Mouse (Mus musculus): ENCODE data around the gene Alox12. TPM values are rescaled to one million over a fixed set of nuclear protein-coding genes. Genes with fewer than 3 reads are reported as not detected.

Gene Alox12
- polyA plus RNA-seq, 1 experiment, result 1.4 TPM

DNA sequence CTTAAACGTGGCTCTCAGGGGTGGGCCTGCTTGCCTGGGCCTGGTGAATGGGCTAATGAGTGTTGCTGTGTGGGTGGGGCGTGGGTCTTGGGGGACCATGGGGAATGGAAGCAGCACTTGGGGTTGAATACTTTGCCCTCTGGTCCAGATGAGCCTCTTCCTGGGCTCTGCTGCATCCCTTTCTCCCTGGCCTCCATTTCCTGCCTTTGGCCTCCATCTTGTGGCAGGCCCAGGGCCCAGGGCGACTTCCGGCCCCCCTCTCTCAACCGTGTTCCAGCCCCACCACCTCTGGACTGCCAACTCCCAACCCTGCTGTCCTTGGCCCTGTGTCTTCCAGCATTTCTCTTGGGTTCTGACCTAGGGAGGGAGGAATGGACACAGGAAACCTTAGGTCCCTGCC lies 21.1 kb downstream of the Alox12 start:
- TF ChIP-seq CTCF (IDR thresholded peaks at IDR 0.05; ENCODE audit: low read depth, low read length) (no peak), POLR2A (IDR thresholded peaks at IDR 0.05; ENCODE audit: insufficient read depth, low read length) (no peak), EP300 (IDR thresholded peaks at IDR 0.05; ENCODE audit: insufficient read depth, low read depth, low read length) (no peak)
- H3K27me3 ChIP-seq (ENCODE audit: control insufficient read depth, insufficient read depth, low read length, poor library complexity, severe bottlenecking), result no peaks in the 10 kb centered on the region
- H3K36me3 ChIP-seq (ENCODE audit: control insufficient read depth, insufficient read depth, low read length, poor library complexity, severe bottlenecking), result peaks cover 15% of the 10 kb centered on the region
- H3K4me1 ChIP-seq (ENCODE audit: control insufficient read depth, insufficient read depth, low read length), result peaks cover 5% of the 10 kb centered on the region
- H3K4me3 ChIP-seq (ENCODE audit: low read depth, low read length), result no peak overlapping the region
- H3K9ac ChIP-seq (ENCODE audit: low read depth, poor library complexity, severe bottlenecking), result peak overlapping the region; percentile 86; the same call in 1 of the 2 replicates
- H3K9me3 ChIP-seq (replicated peaks; ENCODE audit: control insufficient read depth, insufficient read depth, low read length, poor library complexity, severe bottlenecking), result no peaks in the 10 kb centered on the region
- peak overlapping the region; percentile 27 for H3K27ac ChIP-seq (ENCODE audit: insufficient read depth, low read length)

DNA sequence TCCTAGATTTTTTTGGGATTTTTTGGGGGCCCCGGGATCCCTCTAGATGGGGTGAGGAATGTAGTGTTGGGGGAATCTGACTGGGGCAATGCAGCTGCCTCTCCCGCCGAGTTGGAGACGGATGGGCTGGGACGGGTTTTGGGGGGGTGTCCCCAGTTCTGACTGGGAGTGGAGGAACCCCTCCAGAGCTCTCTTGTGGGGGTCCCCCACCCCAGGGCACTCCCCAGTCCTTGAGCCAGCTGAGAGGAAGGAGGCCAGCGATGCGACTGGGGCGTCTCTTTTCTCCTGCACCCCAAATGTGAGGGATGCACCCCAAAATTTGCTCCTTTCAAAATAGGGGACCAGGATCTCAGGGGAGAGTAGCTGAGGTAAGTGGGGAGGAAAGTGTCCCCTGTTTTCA lies 22.1 kb downstream of the Alox12 start:
- Histone ChIP-seq H3K36me3 (ENCODE audit: control insufficient read depth, insufficient read depth, low read length, poor library complexity, severe bottlenecking) (peaks cover 15% of the 10 kb centered on the region), H3K9me3 (replicated peaks; ENCODE audit: control insufficient read depth, insufficient read depth, low read length, poor library complexity, severe bottlenecking) (no peaks in the 10 kb centered on the region), H3K4me1 (ENCODE audit: control insufficient read depth, insufficient read depth, low read length) (peaks cover 5% of the 10 kb centered on the region), H3K27ac (ENCODE audit: insufficient read depth, low read length) (no peak overlapping the region), H3K4me3 (ENCODE audit: low read depth, low read length) (peak overlapping the region; percentile 37; the same call in 1 of the 2 replicates), H3K27me3 (ENCODE audit: control insufficient read depth, insufficient read depth, low read length, poor library complexity, severe bottlenecking) (no peaks in the 10 kb centered on the region), H3K9ac (ENCODE audit: low read depth, poor library complexity, severe bottlenecking) (peak overlapping the region; percentile 86)
- TF ChIP-seq EP300 (IDR thresholded peaks at IDR 0.05; ENCODE audit: insufficient read depth, low read depth, low read length), result no peak
- no peak for TF ChIP-seq POLR2A (IDR thresholded peaks at IDR 0.05; ENCODE audit: insufficient read depth, low read length)
- TF ChIP-seq CTCF (IDR thresholded peaks at IDR 0.05; ENCODE audit: low read depth, low read length), result no peak

DNA sequence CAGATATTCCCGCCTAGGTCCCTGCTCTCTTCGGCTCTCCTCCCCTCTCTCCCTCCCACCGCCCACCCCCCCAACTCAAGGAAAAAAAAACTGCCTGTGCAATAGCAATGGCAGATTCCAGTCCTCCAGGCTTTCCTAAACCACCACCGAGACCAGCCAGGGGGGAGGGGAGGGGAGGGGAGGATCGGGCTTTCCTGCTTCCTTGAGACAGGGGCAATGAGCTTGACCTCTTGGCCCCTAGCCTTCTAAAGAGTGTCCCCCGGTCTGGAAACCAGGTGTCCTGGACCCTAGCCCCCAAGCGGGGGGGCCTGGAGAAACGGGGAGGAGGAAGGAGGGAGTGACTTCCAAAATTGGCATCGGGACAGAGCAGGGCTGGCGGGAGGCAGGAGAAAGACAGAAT lies 22.6 kb downstream of the Alox12 start:
- H3K4me3 ChIP-seq (ENCODE audit: low read depth, low read length), result peak overlapping the region; percentile 47
- H3K27ac ChIP-seq (ENCODE audit: insufficient read depth, low read length), result no peak overlapping the region; the same call in 1 of the 2 replicates
- H3K4me1 ChIP-seq (ENCODE audit: control insufficient read depth, insufficient read depth, low read length), result peaks cover 5% of the 10 kb centered on the region
- peak overlapping the region; percentile 86 for H3K9ac ChIP-seq (ENCODE audit: low read depth, poor library complexity, severe bottlenecking)
- no peak for TF ChIP-seq CTCF (IDR thresholded peaks at IDR 0.05; ENCODE audit: low read depth, low read length)
- TF ChIP-seq EP300 (IDR thresholded peaks at IDR 0.05; ENCODE audit: insufficient read depth, low read depth, low read length), result no peak
- TF ChIP-seq POLR2A (IDR thresholded peaks at IDR 0.05; ENCODE audit: insufficient read depth, low read length), result no peak
- H3K9me3 ChIP-seq (replicated peaks; ENCODE audit: control insufficient read depth, insufficient read depth, low read length, poor library complexity, severe bottlenecking), result no peaks in the 10 kb centered on the region
- peaks cover 15% of the 10 kb centered on the region for H3K36me3 ChIP-seq (ENCODE audit: control insufficient read depth, insufficient read depth, low read length, poor library complexity, severe bottlenecking)
- H3K27me3 ChIP-seq (ENCODE audit: control insufficient read depth, insufficient read depth, low read length, poor library complexity, severe bottlenecking), result no peaks in the 10 kb centered on the region

DNA sequence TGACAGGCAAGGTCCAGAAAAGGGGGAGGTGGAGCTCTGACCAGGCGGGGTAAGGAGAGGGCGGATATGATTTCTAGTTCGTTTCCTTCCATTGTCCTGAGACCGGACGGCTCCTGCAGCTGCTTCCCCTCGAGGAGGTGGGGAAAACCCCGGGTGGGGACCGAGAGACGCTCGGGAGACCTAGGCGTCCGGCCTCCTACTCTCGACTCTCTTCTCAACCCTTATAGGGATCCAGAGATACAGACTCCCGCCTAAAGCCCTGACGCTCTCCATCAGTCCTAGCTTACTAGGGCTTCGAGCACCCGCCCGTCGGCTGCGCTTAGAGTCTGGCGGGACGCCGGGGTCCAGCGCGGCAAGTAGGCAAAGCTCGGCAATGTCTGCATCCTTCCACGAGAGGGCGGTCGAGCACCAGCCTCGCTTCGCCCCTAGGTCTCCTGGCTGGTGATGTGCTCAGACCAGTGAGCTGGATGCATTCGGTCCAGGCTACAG lies 24.9 kb downstream of the Alox12 start:
- H3K9ac ChIP-seq (ENCODE audit: low read depth, poor library complexity, severe bottlenecking), result peak overlapping the region; percentile 38
- peaks cover 5% of the 10 kb centered on the region for H3K4me1 ChIP-seq (ENCODE audit: control insufficient read depth, insufficient read depth, low read length)
- H3K9me3 ChIP-seq (replicated peaks; ENCODE audit: control insufficient read depth, insufficient read depth, low read length, poor library complexity, severe bottlenecking), result no peaks in the 10 kb centered on the region
- TF ChIP-seq EP300 (IDR thresholded peaks at IDR 0.05; ENCODE audit: insufficient read depth, low read depth, low read length) (0 out of 2 replicates have a peak, but pooled peaks have one; percentile 21), POLR2A (IDR thresholded peaks at IDR 0.05; ENCODE audit: insufficient read depth, low read length) (no peak), CTCF (IDR thresholded peaks at IDR 0.05; ENCODE audit: low read depth, low read length) (peak; percentile 96)
- no peak overlapping the region for H3K27ac ChIP-seq (ENCODE audit: insufficient read depth, low read length)
- H3K4me3 ChIP-seq (ENCODE audit: low read depth, low read length), result peak overlapping the region; percentile 61
- H3K36me3 ChIP-seq (ENCODE audit: control insufficient read depth, insufficient read depth, low read length, poor library complexity, severe bottlenecking), result peaks cover 8% of the 10 kb centered on the region
- no peaks in the 10 kb centered on the region for H3K27me3 ChIP-seq (ENCODE audit: control insufficient read depth, insufficient read depth, low read length, poor library complexity, severe bottlenecking)

DNA sequence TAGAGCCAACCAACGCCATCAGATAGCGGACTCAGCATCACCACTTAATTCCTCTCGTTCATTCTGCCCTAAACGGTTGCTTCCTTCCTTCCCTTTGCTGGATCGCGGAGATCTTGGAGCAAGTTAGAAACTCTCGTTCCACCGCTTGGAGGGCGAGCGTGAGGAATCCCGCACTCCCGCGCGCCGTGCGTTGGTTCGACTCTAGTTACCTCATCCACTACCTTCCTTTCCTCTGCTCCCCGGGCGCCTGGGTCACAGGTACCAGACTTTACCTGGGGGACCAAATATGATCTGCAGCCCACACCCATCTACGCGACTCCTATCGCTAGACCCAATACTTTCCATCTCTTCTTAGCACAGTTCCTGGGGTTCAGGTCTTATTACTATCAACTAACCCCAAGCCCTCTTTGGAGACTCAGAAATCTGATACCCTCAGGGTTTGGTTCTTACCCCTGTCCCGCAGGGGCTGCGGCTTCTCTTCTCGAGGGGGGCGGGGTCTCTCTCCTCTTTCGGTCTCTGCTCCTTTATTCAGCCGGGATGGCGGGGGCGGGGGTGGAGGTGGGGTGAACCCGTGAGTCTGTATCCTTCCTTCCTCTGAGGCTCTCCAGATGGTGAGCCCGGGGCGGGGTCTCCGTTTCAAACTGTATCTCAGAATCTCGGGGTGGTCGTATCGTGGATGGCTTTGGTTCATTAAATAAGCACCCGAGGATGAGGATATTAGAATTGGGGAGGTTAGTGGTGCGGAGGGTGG lies 25.7 kb downstream of the Alox12 start, which contains the start of gene Bcl6b:
TSS of gene Bcl6b (minus strand) at position 539 of the 751 bp plus-strand sequence.
- Histone ChIP-seq H3K4me3 (ENCODE audit: low read depth, low read length) (peak within 1 kb of the TSS; percentile 81), H3K9ac (ENCODE audit: low read depth, poor library complexity, severe bottlenecking) (peak within 1 kb of the TSS; percentile 49), H3K36me3 (ENCODE audit: control insufficient read depth, insufficient read depth, low read length, poor library complexity, severe bottlenecking) (no peaks in the 10 kb centered on the region; the same call in 1 of the 2 replicates), H3K9me3 (replicated peaks; ENCODE audit: control insufficient read depth, insufficient read depth, low read length, poor library complexity, severe bottlenecking) (no peaks in the 10 kb centered on the region), H3K27ac (ENCODE audit: insufficient read depth, low read length) (0 out of 2 replicates have a peak within 1 kb of the TSS, but pooled peaks have one; percentile 38), H3K27me3 (ENCODE audit: control insufficient read depth, insufficient read depth, low read length, poor library complexity, severe bottlenecking) (no peaks in the 10 kb centered on the region), H3K4me1 (ENCODE audit: control insufficient read depth, insufficient read depth, low read length) (peaks cover 3% of the 10 kb centered on the region)
- TF ChIP-seq EP300 (IDR thresholded peaks at IDR 0.05; ENCODE audit: insufficient read depth, low read depth, low read length) (no peak), POLR2A (IDR thresholded peaks at IDR 0.05; ENCODE audit: insufficient read depth, low read length) (no peak), CTCF (IDR thresholded peaks at IDR 0.05; ENCODE audit: low read depth, low read length) (no peak)

DNA sequence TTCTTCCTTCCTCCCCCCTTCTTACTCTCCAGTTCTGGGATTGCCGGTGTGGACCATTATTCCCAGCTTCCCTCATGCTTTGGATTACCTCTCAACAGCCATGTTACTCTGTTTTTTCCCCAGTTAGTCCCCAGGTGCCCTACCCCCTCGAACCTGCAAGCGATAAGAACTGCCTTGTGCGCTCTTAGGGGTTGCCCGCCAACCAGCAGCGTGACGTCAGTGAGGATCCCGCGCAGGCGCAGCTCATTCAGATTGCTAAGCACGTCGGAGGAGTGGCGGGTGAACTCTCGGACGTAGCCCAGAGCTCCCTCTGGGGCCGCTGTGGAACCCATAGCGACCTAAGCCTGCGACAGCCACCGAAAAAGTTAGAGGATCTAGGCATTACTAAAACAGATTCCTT lies 26.3 kb downstream of the Alox12 start:
- Histone ChIP-seq H3K9me3 (replicated peaks; ENCODE audit: control insufficient read depth, insufficient read depth, low read length, poor library complexity, severe bottlenecking) (no peaks in the 10 kb centered on the region), H3K27me3 (ENCODE audit: control insufficient read depth, insufficient read depth, low read length, poor library complexity, severe bottlenecking) (no peaks in the 10 kb centered on the region), H3K27ac (ENCODE audit: insufficient read depth, low read length) (0 out of 2 replicates have a peak overlapping the region, but pooled peaks have one; percentile 22), H3K4me1 (ENCODE audit: control insufficient read depth, insufficient read depth, low read length) (peaks cover 3% of the 10 kb centered on the region), H3K9ac (ENCODE audit: low read depth, poor library complexity, severe bottlenecking) (peak overlapping the region; percentile 49), H3K36me3 (ENCODE audit: control insufficient read depth, insufficient read depth, low read length, poor library complexity, severe bottlenecking) (no peaks in the 10 kb centered on the region), H3K4me3 (ENCODE audit: low read depth, low read length) (peak overlapping the region; percentile 81)
- TF ChIP-seq EP300 (IDR thresholded peaks at IDR 0.05; ENCODE audit: insufficient read depth, low read depth, low read length), result no peak
- peak; percentile 24 for TF ChIP-seq POLR2A (IDR thresholded peaks at IDR 0.05; ENCODE audit: insufficient read depth, low read length)

All from ES-Bruce4 (cell line).